Mouse (Mus musculus): ENCODE measurements around the gene Zfp386. TPM values are rescaled to one million over a fixed set of nuclear protein-coding genes. Genes with fewer than 3 reads are reported as not detected.

Zfp386 gene
- total RNA-seq, 2 experiments from 2014 or later = 21.1 to 22.9 TPM

DNA sequence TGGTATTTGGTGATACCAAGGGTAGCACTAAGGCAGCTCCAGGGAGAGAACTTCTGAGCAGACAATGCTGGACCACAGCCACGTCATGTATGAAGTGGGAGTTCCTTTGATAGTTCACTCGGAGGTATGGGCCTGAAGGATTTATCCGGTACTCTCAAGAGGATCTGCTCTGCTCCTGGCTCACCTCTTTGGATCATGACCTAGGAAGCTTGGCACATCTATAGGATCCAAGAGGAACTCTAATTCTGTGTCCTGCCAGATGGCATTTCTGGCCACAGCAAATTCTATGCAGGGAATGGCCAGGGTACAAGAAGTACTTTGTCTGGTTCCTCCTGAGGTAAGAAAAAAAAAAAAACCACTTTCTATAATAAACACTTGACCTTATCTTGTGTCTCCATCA lies 42.3 kb downstream of the Zfp386 start:
- no peak for DNase-seq

- no peak for DNase-seq
Measured at GRCm38 (mm10) chr12:116094765-116095555, 47.4 kb downstream of the Zfp386 start.

GRCm38 (mm10) chr12:116096361-116096904 lies 48.9 kb downstream of the Zfp386 start:
- DNase-seq = no peak

- no peak for DNase-seq
Measured at GRCm38 (mm10) chr12:116097166-116097565, 49.6 kb downstream of the Zfp386 start.

DNA sequence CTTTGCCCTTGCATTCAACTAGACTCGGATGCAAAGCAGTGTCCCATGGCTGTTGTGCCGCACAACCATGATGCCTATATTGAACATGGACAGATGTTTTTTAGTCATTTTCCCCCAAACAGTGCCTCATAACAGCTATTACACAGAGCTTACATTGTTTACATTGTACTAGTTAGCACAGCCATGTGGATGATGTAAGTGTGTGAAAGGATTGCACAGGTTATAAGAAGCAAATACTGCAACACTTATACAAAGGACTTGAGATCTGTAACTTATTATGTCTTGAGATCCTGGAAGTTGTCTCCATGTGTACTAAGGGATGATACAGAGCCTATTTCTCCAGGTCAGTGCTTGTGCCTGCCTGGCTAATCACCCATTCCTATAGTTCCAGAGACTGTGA lies 54.4 kb downstream of the Zfp386 start:
- no peak for DNase-seq

- peak; percentile 15 for DNase-seq
Measured at GRCm38 (mm10) chr12:116109451-116110353, 62.2 kb downstream of the Zfp386 start.

DNA sequence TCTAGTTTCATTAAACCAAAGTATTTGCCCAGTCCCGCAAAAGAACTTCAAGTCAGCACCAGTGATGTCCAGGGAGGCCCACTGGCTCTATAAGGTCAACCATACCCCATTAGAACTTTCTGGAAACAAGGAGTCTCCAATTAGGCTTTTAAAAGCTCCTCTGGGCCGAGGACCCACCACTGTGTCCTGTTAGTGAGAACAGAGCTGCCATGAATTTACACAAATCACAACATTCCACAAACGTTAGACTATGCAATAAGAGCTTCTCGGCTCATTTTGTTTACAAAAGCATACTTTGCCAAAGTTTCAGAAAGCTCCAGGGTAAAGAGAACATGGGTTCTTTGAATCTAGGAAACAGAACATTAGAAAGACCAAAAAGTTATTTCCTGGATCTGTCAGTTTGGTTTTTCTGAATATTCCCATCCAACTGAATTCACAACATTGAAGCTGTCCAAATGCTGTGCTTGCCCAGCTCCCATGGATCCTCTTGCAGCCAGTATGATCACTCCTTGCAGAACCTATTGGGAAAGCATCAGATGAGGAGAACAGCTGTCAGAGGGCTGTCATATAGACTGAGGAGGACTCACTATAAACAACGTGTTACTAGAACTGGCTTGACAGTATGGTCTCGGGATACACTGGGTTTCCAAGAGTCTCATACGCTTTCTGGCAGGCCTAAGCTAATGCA lies 63.6 kb downstream of the Zfp386 start:
- no peak for DNase-seq

Other genes with a start within 250 kb of the Zfp386 start
- gene Vipr2, start 30.0 kb downstream of the Zfp386 start, total RNA-seq (2021) = 1 to 10 TPM; 1.3 to 1.7 TPM
- gene Wdr60, start 215.3 kb downstream of the Zfp386 start, total RNA-seq (2021) = 1 to 10 TPM; 7.2 to 8.8 TPM
- gene Gm11027, start 227.7 kb downstream of the Zfp386 start, total RNA-seq (2021) = not detected
- gene Esyt2, start 233.5 kb downstream of the Zfp386 start, total RNA-seq (2021) = 10 to 100 TPM; 18.0 to 20.4 TPM